In the genomic region with DNA sequence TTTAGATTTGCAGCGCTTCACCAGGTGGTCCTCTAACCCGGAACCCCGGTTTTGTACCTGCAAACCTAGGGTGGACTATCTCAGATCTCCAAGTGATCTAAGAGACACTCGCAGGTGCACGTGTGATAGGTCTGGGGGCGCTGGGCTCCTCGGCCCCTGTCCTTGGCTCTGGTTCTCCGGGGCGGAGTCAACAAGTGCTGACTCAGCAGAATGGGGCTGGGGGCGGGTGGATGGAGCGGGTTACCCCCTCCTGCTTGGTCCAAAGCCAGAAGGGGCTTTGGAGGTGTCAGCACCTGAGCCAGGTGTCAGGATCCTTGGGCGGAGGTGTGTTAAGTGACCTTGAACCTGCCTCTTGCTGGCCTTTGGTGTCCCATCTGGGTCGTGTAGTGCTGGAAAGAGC, we compare ENCODE assay signal across 22 mouse cellular contexts. TPM values are rescaled to one million over a fixed set of nuclear protein-coding genes. Genes with fewer than 3 reads are reported as not detected.
DNase-seq lines count a peak whose midpoint lies in the region; ATAC-seq lines count a peak whose summit lies in the region.
"Had no signal": no experiment of that assay in that cellular context is flagged by ENCODE, and none has a peak within 500 bp of the region (broad histone marks: within the 10 kb centered on the region; RNA-seq: fewer than 3 reads in every experiment).

No protein-coding gene starts in this region.

- no peak overlapping the region for H3K4me3 ChIP-seq in heart, embryonic 16.5 days (ENCODE audit: low read length)
- H3K4me3 ChIP-seq in megakaryocyte, embryonic 14.5 days (replicated peaks): peak overlapping the region; percentile 91

- intact Hi-C loops in heart, postnatal 14 days (cut with DNase I): loop anchor here (2.0 kb wide), 1 partner anchor 29 kb away; no protein-coding TSS in a partner anchor

- peak overlapping the region; percentile 63; the same call in 1 of the 2 replicates for H3K4me2 ChIP-seq in heart, embryonic 16.5 days (ENCODE audit: low read depth, low read length)

- ATAC-seq in heart, embryonic 16.5 days (replicated peaks; ENCODE audit: extremely low read depth, insufficient read depth, low FRiP score): no peak
- ATAC-seq in megakaryocyte, adult 5-6 weeks (ENCODE audit: poor library complexity, severe bottlenecking): no peak
- no peak for ATAC-seq in monocyte, adult 5-6 weeks (replicated peaks; ENCODE audit: insufficient number of reproducible peaks, low FRiP score, low TSS enrichment, poor library complexity, severe bottlenecking)

- WGBS in heart, embryonic 16.5 days: 23% methylated on average over 13 of the region's 13 CpGs

- H3K36me3 ChIP-seq in heart, embryonic 16.5 days (ENCODE audit: control insufficient read depth, insufficient read depth): no peaks in the 10 kb centered on the region
- no peaks in the 10 kb centered on the region for H3K36me3 ChIP-seq in megakaryocyte, embryonic 14.5 days (replicated peaks; ENCODE audit: low read length)
- H3K36me3 ChIP-seq: heart, embryonic 10.5 days had no signal

- peaks cover 14% of the 10 kb centered on the region for H3K4me1 ChIP-seq in heart, embryonic 16.5 days (ENCODE audit: control insufficient read depth, insufficient read depth, low read length)
- H3K4me1 ChIP-seq in megakaryocyte, embryonic 14.5 days: peaks cover 39% of the 10 kb centered on the region

- H3K9me3 ChIP-seq in heart, embryonic 16.5 days (replicated peaks; ENCODE audit: control insufficient read depth, low read length): no peaks in the 10 kb centered on the region
- H3K9me3 ChIP-seq in megakaryocyte, embryonic 14.5 days: no peaks in the 10 kb centered on the region
- H3K9me3 ChIP-seq: heart, embryonic 10.5 days had no signal

- no peak overlapping the region for H3K27ac ChIP-seq in heart, embryonic 16.5 days (ENCODE audit: low read length)
- H3K27ac ChIP-seq: macrophage had no signal

- no peak for DNase-seq in heart, postnatal 14 days
- DNase-seq in thymus, postnatal 4 days: peak; percentile 52
- no peak for DNase-seq in thymus, postnatal 25 days
- peak; percentile 50 for DNase-seq in yolk sac, embryonic 10.5 days (ENCODE audit: low spot score)
- DNase-seq: adrenal gland, postnatal 14 days; kidney, adult 8-10 months; kidney, postnatal 25 days; layer of hippocampus, adult 9-11 months; right cerebral cortex, adult 18-20 months had no signal

- H3K9ac ChIP-seq in heart, embryonic 16.5 days (ENCODE audit: low read length): no peak overlapping the region

- peaks cover 34% of the 10 kb centered on the region for H3K27me3 ChIP-seq in heart, embryonic 16.5 days (ENCODE audit: control insufficient read depth, insufficient read depth, low read length)
- peaks cover 90% of the 10 kb centered on the region for H3K27me3 ChIP-seq in megakaryocyte, embryonic 14.5 days (replicated peaks)

RNA-seq across cellular contexts. Expression of a gene that starts 1.3 kb away (rescaled TPM):
- polyA plus RNA-seq in heart, embryonic 16.5 days (2015; fragmentation: Nextera tagmentation; extraction: Ambion mirVana): 0.70 and 0.74 TPM in 2 replicates
- total RNA-seq in heart, postnatal 14 days (2021): under 1 TPM in 1 of 2 experiments, not detected in 1; 0.59 TPM
- 13.3 and 20.9 TPM in 2 replicates for polyA plus RNA-seq in megakaryocyte, embryonic 14.5 days (2012; ENCODE audit: insufficient read depth, low replicate concordance)
- 0.05 TPM in 1 of 2 replicates, not detected in the other for total RNA-seq in megakaryocyte, adult 5-6 weeks (2015)
- total RNA-seq in megakaryocyte, adult 5-6 weeks (2017): not detected in 2 replicates
- total RNA-seq in monocyte, adult 5-6 weeks (2017): 0.48 to 0.49 TPM in 2 of 3 replicates, not detected in the other
- total RNA-seq: gastrocnemius, adult 18-20 months had no signal
- polyA plus RNA-seq: lung, embryonic 14.5 days; macrophage; neural tube, embryonic 11.5 days had no signal

RNA-seq across cellular contexts. Expression of a gene that starts 15.9 kb away (rescaled TPM):
- polyA plus RNA-seq in heart, embryonic 16.5 days (2015; fragmentation: Nextera tagmentation; extraction: Ambion mirVana): 0.49 TPM in 1 of 2 replicates, not detected in the other
- not detected for total RNA-seq in heart, postnatal 14 days (2021)
- polyA plus RNA-seq in megakaryocyte, embryonic 14.5 days (2012; ENCODE audit: insufficient read depth, low replicate concordance): not detected in 2 replicates
- not detected in 2 replicates for total RNA-seq in megakaryocyte, adult 5-6 weeks (2015)
- total RNA-seq in megakaryocyte, adult 5-6 weeks (2017): not detected in 2 replicates
- not detected in 3 replicates for total RNA-seq in monocyte, adult 5-6 weeks (2017)
- total RNA-seq: gastrocnemius, adult 18-20 months; hematopoietic stem cell, adult 5-6 weeks had no signal
- polyA plus RNA-seq: limb, embryonic 11.5 days; liver, embryonic 11.5 days; lung, embryonic 14.5 days; macrophage; neural tube, embryonic 11.5 days; small intestine, adult 2 months had no signal

RNA-seq across cellular contexts. Expression of a gene that starts 37.4 kb away (rescaled TPM):
- 30.2 and 35.0 TPM in 2 replicates for polyA plus RNA-seq in heart, embryonic 16.5 days (2015; fragmentation: Nextera tagmentation; extraction: Ambion mirVana)
- total RNA-seq in heart, postnatal 14 days (2021): 10 to 100 TPM; 20.4 to 22.5 TPM
- polyA plus RNA-seq in megakaryocyte, embryonic 14.5 days (2012; ENCODE audit: insufficient read depth, low replicate concordance): 23.6 and 74.7 TPM in 2 replicates
- total RNA-seq in megakaryocyte, adult 5-6 weeks (2015): 7.7 and 7.9 TPM in 2 replicates
- 21.3 and 22.6 TPM in 2 replicates for total RNA-seq in megakaryocyte, adult 5-6 weeks (2017)
- 42.2 to 59.5 TPM (median 55.9 TPM) in 3 replicates for total RNA-seq in monocyte, adult 5-6 weeks (2017)

RNA-seq across cellular contexts. Expression of a gene that starts 37.5 kb away (rescaled TPM):
- 13.2 and 14.0 TPM in 2 replicates for polyA plus RNA-seq in heart, embryonic 16.5 days (2015; fragmentation: Nextera tagmentation; extraction: Ambion mirVana)
- total RNA-seq in heart, postnatal 14 days (2021): 10 to 100 TPM; 15.1 to 18.3 TPM
- 30.9 and 35.5 TPM in 2 replicates for polyA plus RNA-seq in megakaryocyte, embryonic 14.5 days (2012; ENCODE audit: insufficient read depth, low replicate concordance)
- 1.5 and 3.0 TPM in 2 replicates for total RNA-seq in megakaryocyte, adult 5-6 weeks (2015)
- total RNA-seq in megakaryocyte, adult 5-6 weeks (2017): 2.2 and 3.2 TPM in 2 replicates
- 0.43 to 4.0 TPM (median 1.1 TPM) in 3 replicates for total RNA-seq in monocyte, adult 5-6 weeks (2017)

Comparison
In these comparisons a context has a peak if more than half of its experiments do, and no peak if none do; other contexts are left out.
1. DNase-seq: peak in thymus, postnatal 4 days (single experiment) and yolk sac, embryonic 10.5 days (single experiment); none in heart, postnatal 14 days (0 of 2) and thymus, postnatal 25 days (single experiment).